Mouse (Mus musculus): Measurements from ENCODE around the gene Rab11fip2. TPM values are rescaled to one million over a fixed set of nuclear protein-coding genes. Genes with fewer than 3 reads are reported as not detected.
A peak's percentile ranks its signal among the peaks of the same experiment; 100 is the strongest.

Gene Rab11fip2
- polyA plus RNA-seq (2012; ENCODE audit: insufficient read depth, insufficient read length, missing spikeins) = 5.1 and 8.2 TPM in 2 replicates

GRCm38 (mm10) chr19:59943322-59943871, at the start of gene Rab11fip2:
Gene Rab11fip2, minus strand, starts transcription at chr19:59943654.
- Histone ChIP-seq H3K27ac (ENCODE audit: insufficient read depth, low read depth, low read length) (peak within 1 kb of the TSS; percentile 85), H3K4me3 (ENCODE audit: insufficient read depth, low read length) (peak within 1 kb of the TSS; percentile 91), H3K4me1 (ENCODE audit: control insufficient read depth, insufficient read depth, low read length) (peaks cover 4% of the 10 kb centered on the region)
- 0 out of 2 replicates have a peak, but pooled peaks have one; percentile 59 for TF ChIP-seq POLR2A (IDR thresholded peaks at IDR 0.05; ENCODE audit: borderline replicate concordance, low read depth, low read length)
- no peak for TF ChIP-seq CTCF (IDR thresholded peaks at IDR 0.05; ENCODE audit: low read depth, low read length)

GRCm38 (mm10) chr19:59981588-59981987, 38.1 kb upstream of the Rab11fip2 start:
- no peak for TF ChIP-seq POLR2A (IDR thresholded peaks at IDR 0.05; ENCODE audit: borderline replicate concordance, low read depth, low read length)
- no peak for TF ChIP-seq CTCF (IDR thresholded peaks at IDR 0.05; ENCODE audit: low read depth, low read length)
- H3K4me1 ChIP-seq (ENCODE audit: control insufficient read depth, insufficient read depth, low read length) = no peaks in the 10 kb centered on the region
- H3K27ac ChIP-seq (ENCODE audit: insufficient read depth, low read depth, low read length) = no peak overlapping the region
- no peak overlapping the region for H3K4me3 ChIP-seq (ENCODE audit: insufficient read depth, low read length)

- TF ChIP-seq CTCF (IDR thresholded peaks at IDR 0.05; ENCODE audit: low read depth, low read length) = no peak
- TF ChIP-seq POLR2A (IDR thresholded peaks at IDR 0.05; ENCODE audit: borderline replicate concordance, low read depth, low read length) = no peak
- H3K4me1 ChIP-seq (ENCODE audit: control insufficient read depth, insufficient read depth, low read length) = no peaks in the 10 kb centered on the region
- no peak overlapping the region for H3K27ac ChIP-seq (ENCODE audit: insufficient read depth, low read depth, low read length)
- no peak overlapping the region for H3K4me3 ChIP-seq (ENCODE audit: insufficient read depth, low read length)
Observed at GRCm38 (mm10) chr19:59954936-59955335, 11.5 kb upstream of the Rab11fip2 start.

GRCm38 (mm10) chr19:59949731-59950130, 6.3 kb upstream of the Rab11fip2 start:
- Histone ChIP-seq H3K4me3 (ENCODE audit: insufficient read depth, low read length) (no peak overlapping the region), H3K27ac (ENCODE audit: insufficient read depth, low read depth, low read length) (no peak overlapping the region), H3K4me1 (ENCODE audit: control insufficient read depth, insufficient read depth, low read length) (no peaks in the 10 kb centered on the region)
- TF ChIP-seq CTCF (IDR thresholded peaks at IDR 0.05; ENCODE audit: low read depth, low read length) (no peak), POLR2A (IDR thresholded peaks at IDR 0.05; ENCODE audit: borderline replicate concordance, low read depth, low read length) (no peak)

- H3K4me3 ChIP-seq (ENCODE audit: insufficient read depth, low read length) = peak overlapping the region; percentile 91
- TF ChIP-seq POLR2A (IDR thresholded peaks at IDR 0.05; ENCODE audit: borderline replicate concordance, low read depth, low read length) (no peak), CTCF (IDR thresholded peaks at IDR 0.05; ENCODE audit: low read depth, low read length) (no peak)
- peak overlapping the region; percentile 85; the same call in 1 of the 2 replicates for H3K27ac ChIP-seq (ENCODE audit: insufficient read depth, low read depth, low read length)
- peaks cover 4% of the 10 kb centered on the region for H3K4me1 ChIP-seq (ENCODE audit: control insufficient read depth, insufficient read depth, low read length)
Observed at GRCm38 (mm10) chr19:59942716-59943321, 635 bp downstream of the Rab11fip2 start.

GRCm38 (mm10) chr19:59939711-59940110, 3.7 kb downstream of the Rab11fip2 start:
- Histone ChIP-seq H3K4me1 (ENCODE audit: control insufficient read depth, insufficient read depth, low read length) (peaks cover 4% of the 10 kb centered on the region), H3K4me3 (ENCODE audit: insufficient read depth, low read length) (no peak overlapping the region), H3K27ac (ENCODE audit: insufficient read depth, low read depth, low read length) (no peak overlapping the region)
- TF ChIP-seq CTCF (IDR thresholded peaks at IDR 0.05; ENCODE audit: low read depth, low read length) (no peak), POLR2A (IDR thresholded peaks at IDR 0.05; ENCODE audit: borderline replicate concordance, low read depth, low read length) (no peak)

GRCm38 (mm10) chr19:59932085-59932484, 11.4 kb downstream of the Rab11fip2 start:
- TF ChIP-seq POLR2A (IDR thresholded peaks at IDR 0.05; ENCODE audit: borderline replicate concordance, low read depth, low read length) = no peak
- TF ChIP-seq CTCF (IDR thresholded peaks at IDR 0.05; ENCODE audit: low read depth, low read length) = no peak

GRCm38 (mm10) chr19:59928672-59929071, 14.8 kb downstream of the Rab11fip2 start:
- TF ChIP-seq CTCF (IDR thresholded peaks at IDR 0.05; ENCODE audit: low read depth, low read length) (no peak), POLR2A (IDR thresholded peaks at IDR 0.05; ENCODE audit: borderline replicate concordance, low read depth, low read length) (no peak)
- no peaks in the 10 kb centered on the region for H3K4me1 ChIP-seq (ENCODE audit: control insufficient read depth, insufficient read depth, low read length)
- H3K4me3 ChIP-seq (ENCODE audit: insufficient read depth, low read length) = no peak overlapping the region
- H3K27ac ChIP-seq (ENCODE audit: insufficient read depth, low read depth, low read length) = no peak overlapping the region

More at GRCm38 (mm10) chr19:59932085-59932484, 11.4 kb downstream of the Rab11fip2 start:
- Histone ChIP-seq H3K4me1 (ENCODE audit: control insufficient read depth, insufficient read depth, low read length) (no peaks in the 10 kb centered on the region), H3K4me3 (ENCODE audit: insufficient read depth, low read length) (no peak overlapping the region), H3K27ac (ENCODE audit: insufficient read depth, low read depth, low read length) (no peak overlapping the region)

- Histone ChIP-seq H3K27ac (ENCODE audit: insufficient read depth, low read depth, low read length) (no peak overlapping the region), H3K4me3 (ENCODE audit: insufficient read depth, low read length) (no peak overlapping the region), H3K4me1 (ENCODE audit: control insufficient read depth, insufficient read depth, low read length) (no peaks in the 10 kb centered on the region)
- TF ChIP-seq POLR2A (IDR thresholded peaks at IDR 0.05; ENCODE audit: borderline replicate concordance, low read depth, low read length) (no peak), CTCF (IDR thresholded peaks at IDR 0.05; ENCODE audit: low read depth, low read length) (no peak)
Observed at GRCm38 (mm10) chr19:59926125-59926524, 17.3 kb downstream of the Rab11fip2 start.

- H3K4me1 ChIP-seq (ENCODE audit: control insufficient read depth, insufficient read depth, low read length) = 0 out of 2 replicates have a peak, but pooled peaks cover 3% of the 10 kb centered on the region
- TF ChIP-seq POLR2A (IDR thresholded peaks at IDR 0.05; ENCODE audit: borderline replicate concordance, low read depth, low read length) = no peak
- no peak for TF ChIP-seq CTCF (IDR thresholded peaks at IDR 0.05; ENCODE audit: low read depth, low read length)
- no peak overlapping the region for H3K4me3 ChIP-seq (ENCODE audit: insufficient read depth, low read length)
- no peak overlapping the region for H3K27ac ChIP-seq (ENCODE audit: insufficient read depth, low read depth, low read length)
Observed at GRCm38 (mm10) chr19:59920846-59921245, 22.6 kb downstream of the Rab11fip2 start.
